Mouse (Mus musculus) gonadal fat pad, adult 2 months (tissue): ENCODE measurements around the gene Gm17387. TPM values are rescaled to one million over a fixed set of nuclear protein-coding genes. Genes with fewer than 3 reads are reported as not detected.

Source experiments
- DNase-seq: peaks from one replicate; pipeline ENCODE4 v3.0.0-alpha.2; 2012; ENCODE audit warnings: low read depth
- polyA plus RNA-seq: library from polyadenylated mRNA; depleted of rRNA; stranded (reverse); fragments of >200 nt; gene quantifications from 2 replicates; pipeline ENCODE4 v1.2.3, GENCODE M21; 2012; rRNA removed

Gene Gm17387
- polyA plus RNA-seq, 1 experiment = not detected

DNA sequence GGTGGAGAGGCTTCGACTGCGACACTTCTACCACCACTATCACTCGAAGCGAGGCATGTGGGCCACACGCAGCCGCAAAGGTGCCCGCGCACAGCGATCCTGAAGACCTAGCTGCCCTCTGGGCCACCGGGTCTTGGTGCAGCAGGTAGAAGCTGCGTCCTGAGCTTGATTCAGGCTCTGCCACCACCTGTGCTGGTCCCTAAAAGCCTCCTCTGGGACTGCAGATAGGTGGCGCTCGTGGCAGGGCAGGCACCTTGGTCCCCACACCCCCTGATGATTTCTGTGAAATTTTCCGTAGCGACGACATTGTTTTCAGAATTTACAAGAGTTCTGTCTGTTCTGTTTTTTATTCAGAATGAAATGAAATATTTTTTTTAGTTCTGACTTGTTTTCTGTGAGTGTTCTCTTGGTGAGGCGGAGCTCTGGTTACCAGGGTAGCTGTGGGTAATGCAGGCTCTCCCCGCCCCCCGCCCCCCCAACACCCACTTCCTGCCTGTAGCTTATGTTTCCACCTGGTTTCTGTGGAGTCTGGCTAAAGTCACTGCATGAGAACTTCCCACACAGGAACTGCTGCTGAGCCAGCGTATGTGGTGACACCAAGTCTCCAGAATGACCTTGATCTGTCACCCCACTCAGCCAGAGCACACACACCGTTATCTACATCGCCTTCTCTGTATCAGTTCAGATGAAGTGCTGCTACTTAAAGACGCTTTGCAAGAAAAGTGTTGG lies 43.2 kb downstream of the Gm17387 start:
- no peak for DNase-seq

GRCm38 (mm10) chr7:141073782-141074181 lies 44.9 kb downstream of the Gm17387 start:
- DNase-seq = no peak

DNA sequence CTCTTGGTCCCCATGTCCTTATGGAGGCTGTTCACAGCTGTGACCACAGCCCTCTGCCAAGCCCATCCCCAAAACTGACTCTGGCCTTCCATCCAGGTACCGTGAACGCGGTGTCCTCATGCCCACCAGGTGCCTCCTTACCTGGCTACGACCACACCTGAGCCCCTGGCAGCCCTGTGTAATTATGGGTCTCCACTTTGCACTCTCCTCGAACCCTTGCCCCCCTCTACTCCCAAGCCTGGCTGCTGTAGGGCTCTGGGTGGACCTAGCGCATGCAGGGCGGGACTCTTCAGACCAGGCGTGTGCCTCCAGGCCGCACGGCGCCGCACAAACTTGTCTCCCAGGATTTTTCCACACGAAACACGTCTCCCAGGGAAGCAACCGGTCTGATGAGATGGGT lies 48.9 kb downstream of the Gm17387 start, which contains the start of gene Pkp3:
Pkp3 (plus strand) TSS at position 378 of the 400 bp plus-strand sequence.
- no peak for DNase-seq

DNA sequence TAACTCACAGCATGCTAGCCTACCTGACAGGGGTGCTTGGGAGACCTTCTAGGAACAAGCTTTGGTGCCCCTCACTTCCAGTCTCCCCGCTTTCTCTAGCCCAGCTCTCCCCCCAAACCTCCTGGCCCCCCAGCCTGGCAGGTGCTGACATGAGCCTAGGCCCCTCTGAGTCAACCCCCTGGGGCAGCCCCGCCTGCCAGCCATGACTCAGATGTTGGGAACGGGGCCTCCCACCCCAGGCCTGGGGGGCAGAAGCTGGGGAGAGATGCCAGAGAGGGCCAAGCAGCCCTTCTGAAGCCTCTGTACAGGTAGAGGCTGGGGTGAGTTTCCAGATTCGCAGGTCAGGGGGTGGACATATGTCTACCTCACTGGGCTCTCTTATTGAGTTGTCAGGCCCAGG lies 49.9 kb downstream of the Gm17387 start:
- DNase-seq = no peak

Other genes starting within 250 kb of the Gm17387 start
- 0.68 and 1.2 TPM in 2 replicates for gene Syce1, start 241.3 kb upstream of the Gm17387 start, polyA plus RNA-seq
- 0.20 and 0.30 TPM in 2 replicates for gene Zfp941, start 207.0 kb upstream of the Gm17387 start, polyA plus RNA-seq
- gene Urah, start 194.1 kb upstream of the Gm17387 start, polyA plus RNA-seq = 2.0 and 2.1 TPM in 2 replicates
- gene Scgb1c1, start 183.6 kb upstream of the Gm17387 start, polyA plus RNA-seq = 1.6 and 1.8 TPM in 2 replicates
- 0.74 and 1.2 TPM in 2 replicates for gene Odf3, start 181.3 kb upstream of the Gm17387 start, polyA plus RNA-seq
- not detected in 2 replicates for gene Gm45785, start 172.8 kb upstream of the Gm17387 start, polyA plus RNA-seq
- gene Ric8a, start 172.2 kb upstream of the Gm17387 start, polyA plus RNA-seq = 103 and 117 TPM in 2 replicates
- gene Bet1l, start 171.6 kb upstream of the Gm17387 start, polyA plus RNA-seq = 32.0 and 40.0 TPM in 2 replicates
- 68.5 and 81.3 TPM in 2 replicates for gene Psmd13, start 147.2 kb upstream of the Gm17387 start, polyA plus RNA-seq
- 27.4 and 29.3 TPM in 2 replicates for gene Sirt3, start 146.8 kb upstream of the Gm17387 start, polyA plus RNA-seq
- 12.1 and 40.0 TPM in 2 replicates for gene Cox8b, start 128.7 kb upstream of the Gm17387 start, polyA plus RNA-seq
- gene Nlrp6, start 108.2 kb upstream of the Gm17387 start, polyA plus RNA-seq = 1.2 and 2.3 TPM in 2 replicates
- 25.9 and 33.1 TPM in 2 replicates for gene Pgghg, start 87.7 kb upstream of the Gm17387 start, polyA plus RNA-seq
- gene Ifitm5, start 78.8 kb upstream of the Gm17387 start, polyA plus RNA-seq = 0.84 and 1.7 TPM in 2 replicates
- 0.36 and 0.74 TPM in 2 replicates for gene Gm45717, start 73.2 kb upstream of the Gm17387 start, polyA plus RNA-seq
- gene Ifitm2, start 73.1 kb upstream of the Gm17387 start, polyA plus RNA-seq = 841 and 986 TPM in 2 replicates
- 73.9 and 89.5 TPM in 2 replicates for gene Ifitm1, start 61.9 kb upstream of the Gm17387 start, polyA plus RNA-seq
- 421 and 433 TPM in 2 replicates for gene Ifitm3, start 18.4 kb upstream of the Gm17387 start, polyA plus RNA-seq
- gene Ifitm6, start 11.2 kb upstream of the Gm17387 start, polyA plus RNA-seq = 10.2 and 16.1 TPM in 2 replicates
- gene B4galnt4, start 32.0 kb downstream of the Gm17387 start, polyA plus RNA-seq = 7.7 and 8.9 TPM in 2 replicates
- gene Pkp3, start 49.1 kb downstream of the Gm17387 start, polyA plus RNA-seq = 21.5 and 23.5 TPM in 2 replicates
- gene Sigirr, start 71.4 kb downstream of the Gm17387 start, polyA plus RNA-seq = 22.0 and 23.1 TPM in 2 replicates
- 4.1 TPM in 2 replicates for gene Ano9, start 88.7 kb downstream of the Gm17387 start, polyA plus RNA-seq
- 42.3 and 42.8 TPM in 2 replicates for gene Ptdss2, start 93.3 kb downstream of the Gm17387 start, polyA plus RNA-seq
- 227 and 260 TPM in 2 replicates for gene Rnh1, start 143.7 kb downstream of the Gm17387 start, polyA plus RNA-seq
- 78.5 and 89.2 TPM in 2 replicates for gene Hras, start 164.9 kb downstream of the Gm17387 start, polyA plus RNA-seq
- gene Lrrc56, start 165.0 kb downstream of the Gm17387 start, polyA plus RNA-seq = 12.7 and 12.9 TPM in 2 replicates
- 13.0 and 13.1 TPM in 2 replicates for gene Lmntd2, start 184.9 kb downstream of the Gm17387 start, polyA plus RNA-seq
- gene Rassf7, start 186.7 kb downstream of the Gm17387 start, polyA plus RNA-seq = 60.9 and 68.6 TPM in 2 replicates
- 22.7 and 40.8 TPM in 2 replicates for gene Phrf1, start 199.7 kb downstream of the Gm17387 start, polyA plus RNA-seq
- gene Irf7, start 237.3 kb downstream of the Gm17387 start, polyA plus RNA-seq = 53.6 and 59.7 TPM in 2 replicates
- 3.1 and 16.2 TPM in 2 replicates for gene Cdhr5, start 247.7 kb downstream of the Gm17387 start, polyA plus RNA-seq